Mouse (Mus musculus) liver, postnatal 0 days (tissue): ENCODE data around the gene Rbfox1. TPM values are rescaled to one million over a fixed set of nuclear protein-coding genes. Genes with fewer than 3 reads are reported as not detected.

ENCODE experiments used
- ATAC-seq: fragments of 200-750 bp; cut with Nextera tagmentation; 2 replicates; pipeline ENCODE4 v1.8.0; 2017; ENCODE audit warnings: mild to moderate bottlenecking, moderate library complexity
- DNase-seq: peaks from one replicate; pipeline ENCODE4 v3.0.0-alpha.2; 2016
- H3K27ac ChIP-seq: fragments of 300-500 bp; sonication (generic); 2 replicates; pipeline ENCODE4 v1.5.1; 2014; ENCODE audit warnings: antibody characterized with exemption, moderate library complexity, mild to moderate bottlenecking, low read depth
- H3K27me3 ChIP-seq: fragments of 300-500 bp; sonication (generic); 2 replicates; pipeline ENCODE4 v1.6.1; 2014; ENCODE audit warnings: low read length, control low read depth, mixed read lengths; ENCODE audit not compliant: insufficient read depth
- H3K36me3 ChIP-seq: fragments of 300-500 bp; sonication (generic); replicated peaks from 2 replicates; pipeline ENCODE4 v1.6.1; 2014; ENCODE audit warnings: mild to moderate bottlenecking, control low read depth, low read length, moderate library complexity, mixed read lengths; ENCODE audit not compliant: insufficient read depth
- H3K4me1 ChIP-seq: fragments of 300-500 bp; sonication (generic); 2 replicates; pipeline ENCODE4 v1.6.1; 2014; ENCODE audit warnings: antibody characterized with exemption, mild to moderate bottlenecking, control low read depth; ENCODE audit not compliant: insufficient read depth
- H3K4me2 ChIP-seq: fragments of 300-500 bp; sonication (generic); 2 replicates; pipeline ENCODE4 v1.6.1; 2014; ENCODE audit warnings: low read depth, mild to moderate bottlenecking, low read length, moderate library complexity, mixed read lengths
- H3K4me3 ChIP-seq: fragments of 300-500 bp; sonication (generic); 2 replicates; pipeline ENCODE4 v1.5.1; 2014; ENCODE audit warnings: low read depth, low read length
- H3K9ac ChIP-seq: fragments of 300-500 bp; sonication (generic); replicated peaks from 2 replicates; pipeline ENCODE4 v1.6.1; 2014; ENCODE audit warnings: mild to moderate bottlenecking, moderate library complexity
- H3K9me3 ChIP-seq: fragments of 300-500 bp; sonication (generic); 2 replicates; pipeline ENCODE4 v1.6.1; 2016; ENCODE audit warnings: mild to moderate bottlenecking, control low read depth, low read length, mixed read lengths
- CTCF ChIP-seq: sonication (generic); IDR thresholded peaks from 2 replicates; pipeline ENCODE4 v1.5.1; 2016; ENCODE audit warnings: antibody characterized with exemption, low read depth
- EP300 ChIP-seq: IDR thresholded peaks from 2 replicates; pipeline ENCODE4 v1.6.1; 2016; ENCODE audit warnings: antibody characterized with exemption, low read depth, mild to moderate bottlenecking
- WGBS: fragments of 180-500 bp; shearing (Covaris S2); extraction: QIAGEN DNeasy Blood & Tissue Kit; methylation state at CpG from one replicate; pipeline ENCODE4 v1.1.7; 2014; ENCODE audit not compliant: insufficient replicate concordance; 5-methylcytosine and 5-hydroxymethylcytosine counted together
- polyA plus RNA-seq: library from polyadenylated mRNA; unstranded; fragments of >200 nt; fragmentation: Nextera tagmentation; extraction: Ambion mirVana; gene quantifications from 2 replicates; pipeline ENCODE4 v1.2.1, GENCODE M21; 2015

Gene Rbfox1
- polyA plus RNA-seq, 1 experiment from 2014 or later = 0.12 TPM

- no peaks in the 10 kb centered on the region for H3K27me3 ChIP-seq
- no peak for TF ChIP-seq EP300
- no peak for TF ChIP-seq CTCF
- H3K9me3 ChIP-seq = no peaks in the 10 kb centered on the region
- 53% methylated on average over 12 of the region's 12 CpGs for WGBS
- no peaks in the 10 kb centered on the region for H3K4me1 ChIP-seq
- DNase-seq (no peak), ATAC-seq (no peak)
- H3K4me3 ChIP-seq = no peak overlapping the region
- no peak overlapping the region for H3K4me2 ChIP-seq
- H3K36me3 ChIP-seq = no peaks in the 10 kb centered on the region
- H3K27ac ChIP-seq = no peak overlapping the region
- H3K9ac ChIP-seq = no peak overlapping the region
Observed at GRCm38 (mm10) chr16:6882683-6883430, 997.7 kb downstream of the Rbfox1 start.

- no peak for DNase-seq
- Histone ChIP-seq H3K4me1 (no peaks in the 10 kb centered on the region), H3K4me3 (no peak overlapping the region), H3K9ac (no peak overlapping the region), H3K9me3 (no peaks in the 10 kb centered on the region), H3K36me3 (no peaks in the 10 kb centered on the region), H3K4me2 (no peak overlapping the region), H3K27ac (no peak overlapping the region), H3K27me3 (no peaks in the 10 kb centered on the region)
- WGBS = 50% methylated on average over 1 of the region's 1 CpGs
- ATAC-seq = no peak
- TF ChIP-seq CTCF (no peak), EP300 (no peak)
Observed at GRCm38 (mm10) chr16:6883798-6884197, 998.6 kb downstream of the Rbfox1 start.

- no peak overlapping the region for H3K9ac ChIP-seq
- TF ChIP-seq EP300 = no peak
- no peak for TF ChIP-seq CTCF
- no peak overlapping the region for H3K27ac ChIP-seq
- H3K4me1 ChIP-seq = no peaks in the 10 kb centered on the region
- no peaks in the 10 kb centered on the region for H3K9me3 ChIP-seq
- 74% methylated on average over 3 of the region's 3 CpGs for WGBS
- no peak overlapping the region for H3K4me3 ChIP-seq
- ATAC-seq = no peak
- H3K36me3 ChIP-seq = no peaks in the 10 kb centered on the region
- H3K27me3 ChIP-seq = no peaks in the 10 kb centered on the region
- DNase-seq = no peak
- no peak overlapping the region for H3K4me2 ChIP-seq
Observed at GRCm38 (mm10) chr16:6885617-6886016, 1000.5 kb downstream of the Rbfox1 start.

- H3K4me1 ChIP-seq = no peaks in the 10 kb centered on the region
- DNase-seq (no peak), ATAC-seq (no peak)
- H3K9ac ChIP-seq = no peak overlapping the region
- 23% methylated on average over 4 of the region's 4 CpGs for WGBS
- H3K4me2 ChIP-seq = no peak overlapping the region
- no peak overlapping the region for H3K4me3 ChIP-seq
- TF ChIP-seq CTCF (no peak), EP300 (no peak)
- H3K27ac ChIP-seq = no peak overlapping the region
- no peaks in the 10 kb centered on the region for H3K9me3 ChIP-seq
- no peaks in the 10 kb centered on the region for H3K27me3 ChIP-seq
- no peaks in the 10 kb centered on the region for H3K36me3 ChIP-seq
Observed at GRCm38 (mm10) chr16:6889221-6889620, 1004.1 kb downstream of the Rbfox1 start.

GRCm38 (mm10) chr16:6897734-6898133 is 1012.6 kb downstream of the Rbfox1 start:
- H3K27me3 ChIP-seq = no peaks in the 10 kb centered on the region
- H3K9ac ChIP-seq = no peak overlapping the region
- no peak overlapping the region for H3K4me2 ChIP-seq
- no peak for ATAC-seq
- no peaks in the 10 kb centered on the region for H3K4me1 ChIP-seq
- H3K4me3 ChIP-seq = no peak overlapping the region
- no peak overlapping the region for H3K27ac ChIP-seq
- DNase-seq = no peak
- TF ChIP-seq CTCF (no peak), EP300 (no peak)
- 60% methylated on average over 6 of the region's 6 CpGs for WGBS
- no peaks in the 10 kb centered on the region for H3K36me3 ChIP-seq
- H3K9me3 ChIP-seq = no peaks in the 10 kb centered on the region

- no peak overlapping the region for H3K4me2 ChIP-seq
- H3K9me3 ChIP-seq = no peaks in the 10 kb centered on the region
- DNase-seq = no peak
- H3K27ac ChIP-seq = no peak overlapping the region
- no peak overlapping the region for H3K4me3 ChIP-seq
- 57% methylated on average over 2 of the region's 2 CpGs for WGBS
- no peaks in the 10 kb centered on the region for H3K27me3 ChIP-seq
- H3K4me1 ChIP-seq = no peaks in the 10 kb centered on the region
- no peaks in the 10 kb centered on the region for H3K36me3 ChIP-seq
- no peak overlapping the region for H3K9ac ChIP-seq
- TF ChIP-seq EP300 = no peak
- no peak for TF ChIP-seq CTCF
- no peak for ATAC-seq
Observed at GRCm38 (mm10) chr16:6900006-6900405, 1014.9 kb downstream of the Rbfox1 start.
